Mouse (Mus musculus) CH12.LX (cell line): ENCODE results near the gene Prkcb.

Source experiments
- CTCF ChIP-seq, 2 experiments: IDR thresholded peaks in 1 of 2; conservative IDR thresholded peaks in 1 of 2; 2 replicates each; pipeline ENCODE4 v1.5.1; 2011 to 2012; ENCODE audit warnings: low read depth in 2 of 2, low read length in 2 of 2, improper control_type of control experiment in 1 of 2, inconsistent platforms in 1 of 2, mild to moderate bottlenecking in 1 of 2, moderate library complexity in 1 of 2
- E2F4 ChIP-seq: IDR thresholded peaks from 2 replicates; pipeline ENCODE4 v1.6.1; 2011; ENCODE audit warnings: low read depth, low read length, improper control_type of control experiment; ENCODE audit not compliant: insufficient replicate concordance
- GABPA ChIP-seq: IDR thresholded peaks from 2 replicates; pipeline ENCODE4 v1.6.1; 2012; ENCODE audit warnings: low read depth, low read length, improper control_type of control experiment, inconsistent platforms; ENCODE audit not compliant: insufficient replicate concordance
- POLR2A ChIP-seq: IDR thresholded peaks from 2 replicates; pipeline ENCODE4 v1.6.1; 2011; ENCODE audit warnings: low read depth, mild to moderate bottlenecking, improper control_type of control experiment, low read length
- ZC3H11A ChIP-seq: IDR thresholded peaks from 2 replicates; pipeline ENCODE4 v1.6.1; 2012; ENCODE audit warnings: low read depth, mild to moderate bottlenecking, inconsistent platforms, low read length, improper control_type of control experiment
- ZKSCAN1 ChIP-seq: IDR thresholded peaks from 2 replicates; pipeline ENCODE4 v1.6.1; 2012; ENCODE audit warnings: low read depth, inconsistent platforms, low read length, improper control_type of control experiment, borderline replicate concordance

- TF ChIP-seq CTCF (conservative IDR thresholded peaks at IDR 0.05 in 1 of 2, IDR thresholded peaks at IDR 0.05 in 1 of 2; ENCODE audit: low read depth in 2 of 2, low read length in 2 of 2) (no peak), GABPA (no peak), ZKSCAN1 (no peak), POLR2A (0 out of 2 replicates have a peak, but pooled peaks have one; percentile 1), ZC3H11A (no peak), E2F4 (no peak)
Observed at GRCm38 (mm10) chr7:122600856-122601255, 312.3 kb downstream of the Prkcb start.
